Mouse (Mus musculus) thymus, postnatal 14 days (tissue): ENCODE measurements around the gene Megf8.

Source experiments
- DNase-seq: peaks from one replicate; pipeline ENCODE4 v3.0.0; 2021

The Megf8 gene

GRCm38 (mm10) chr7:25316532-25317445 lies at the start of gene Megf8:
Megf8 (plus strand) TSS chr7:25317164.
- DNase-seq, result peak; percentile 92

GRCm38 (mm10) chr7:25267301-25267750 lies 49.6 kb upstream of the Megf8 start, which contains the start of gene Cic:
Cic (plus strand) TSS chr7:25267704.
- peak; percentile 99 for DNase-seq

GRCm38 (mm10) chr7:25267751-25268463 lies 49.1 kb upstream of the Megf8 start:
- DNase-seq, result peak; percentile 99

- DNase-seq, result no peak
These were observed 48.4 kb upstream of the Megf8 start for GRCm38 (mm10) chr7:25268588-25268987.

- DNase-seq, result peak; percentile 46
These were observed 47.9 kb upstream of the Megf8 start for GRCm38 (mm10) chr7:25269029-25269428.

GRCm38 (mm10) chr7:25269545-25270271 lies 47.3 kb upstream of the Megf8 start:
- DNase-seq, result peak; percentile 55

- no peak for DNase-seq
These were observed 46.0 kb upstream of the Megf8 start for GRCm38 (mm10) chr7:25270652-25271633.

GRCm38 (mm10) chr7:25271651-25272444 lies 45.1 kb upstream of the Megf8 start:
- no peak for DNase-seq

GRCm38 (mm10) chr7:25272445-25273258 lies 44.3 kb upstream of the Megf8 start:
- DNase-seq, result no peak

- DNase-seq, result peak; percentile 18
These were observed 43.4 kb upstream of the Megf8 start for GRCm38 (mm10) chr7:25273259-25274241.

GRCm38 (mm10) chr7:25274571-25274970 lies 42.4 kb upstream of the Megf8 start:
- DNase-seq, result peak; percentile 46

- no peak for DNase-seq
These were observed 42.0 kb upstream of the Megf8 start for GRCm38 (mm10) chr7:25274996-25275395.

GRCm38 (mm10) chr7:25275555-25276298 lies 41.2 kb upstream of the Megf8 start:
- no peak for DNase-seq

- peak; percentile 40 for DNase-seq
These were observed 39.6 kb upstream of the Megf8 start for GRCm38 (mm10) chr7:25277405-25277804.

GRCm38 (mm10) chr7:25277998-25278340 lies 39.0 kb upstream of the Megf8 start:
- DNase-seq, result no peak

- DNase-seq, result peak; percentile 93
These were observed 38.5 kb upstream of the Megf8 start for GRCm38 (mm10) chr7:25278341-25279075.
